ENCODE assay signal across 21 mouse cellular contexts in genomic region chr13:109136405-109136804, GRCm38 (mm10).
DNase-seq lines count a peak whose midpoint lies in the region; ATAC-seq and TF ChIP-seq lines count a peak whose summit lies in the region.
"Had no signal": no experiment of that assay in that cellular context is flagged by ENCODE, and none has a peak within 500 bp of the region (broad histone marks: within the 10 kb centered on the region; RNA-seq: fewer than 3 reads in every experiment).

No protein-coding gene starts in this region.

- no peak overlapping the region for H3K27ac ChIP-seq in forebrain, embryonic 14.5 days (ENCODE audit: low read depth, low read length)
- no peak overlapping the region for H3K27ac ChIP-seq in forebrain, embryonic 10.5 days
- H3K27ac ChIP-seq in layer of hippocampus, adult 2 months: peak overlapping the region; percentile 36; the same call in 1 of the 2 replicates
- H3K27ac ChIP-seq in cerebellum, adult 2 months (ENCODE audit: insufficient read depth, low read length): peak overlapping the region; percentile 43; the same call in 1 of the 2 replicates
- no peak overlapping the region for H3K27ac ChIP-seq in liver, embryonic 11.5 days (ENCODE audit: low read depth, low read length)
- H3K27ac ChIP-seq: heart, embryonic 10.5 days; hindbrain, embryonic 13.5 days; limb, embryonic 12.5 days; liver, embryonic 14.5 days; neural tube, embryonic 13.5 days; stomach, postnatal 0 days had no signal

- ATAC-seq in forebrain, embryonic 14.5 days: peak; percentile 44; the same call in 1 of the 2 replicates
- no peak for ATAC-seq in liver, embryonic 11.5 days (replicated peaks; ENCODE audit: low FRiP score)
- ATAC-seq: activated CD4-positive, CD25-positive, alpha-beta regulatory T cell, adult 4 months; Patski had no signal

- DNase-seq in forebrain, embryonic 14.5 days (ENCODE audit: low spot score): peak; percentile 22
- DNase-seq in forebrain, embryonic 10.5 days (ENCODE audit: extremely low spot score, low spot score): no peak
- DNase-seq in layer of hippocampus, adult 2 months (ENCODE audit: low spot score in 2 of 2): peak; percentile 15 to 33
- no peak for DNase-seq in layer of hippocampus, postnatal 10 days (ENCODE audit: low spot score in 2 of 2)
- DNase-seq in cerebellum, adult 2 months: peak; percentile 45 to 64
- DNase-seq in layer of hippocampus, adult 8-10 months (ENCODE audit: low spot score in 2 of 2): peak; percentile 13 to 23
- DNase-seq in liver, embryonic 11.5 days (ENCODE audit: low spot score): no peak
- no peak for DNase-seq in adrenal gland, postnatal 4 days (ENCODE audit: low spot score in 2 of 2)
- DNase-seq: adrenal gland, postnatal 14 days; heart, postnatal 10 days; kidney, adult 11 months; kidney, postnatal 14 days; right cerebral cortex, postnatal 25 days had no signal

- H3K4me3 ChIP-seq in forebrain, embryonic 14.5 days (ENCODE audit: low read depth, low read length): no peak overlapping the region
- H3K4me3 ChIP-seq in forebrain, embryonic 10.5 days: no peak overlapping the region
- H3K4me3 ChIP-seq in layer of hippocampus, adult 2 months: no peak overlapping the region
- no peak overlapping the region for H3K4me3 ChIP-seq in cerebellum, adult 2 months (replicated peaks; ENCODE audit: insufficient read depth, low read depth, low read length)
- H3K4me3 ChIP-seq in liver, embryonic 11.5 days (ENCODE audit: low read depth, low read length): no peak overlapping the region
- H3K4me3 ChIP-seq: heart, embryonic 10.5 days; hindbrain, embryonic 13.5 days; limb, embryonic 12.5 days; neural tube, embryonic 13.5 days had no signal

- H3K27me3 ChIP-seq in forebrain, embryonic 14.5 days (replicated peaks; ENCODE audit: control insufficient read depth, insufficient read depth, low read length): no peaks in the 10 kb centered on the region
- no peaks in the 10 kb centered on the region for H3K27me3 ChIP-seq in forebrain, embryonic 10.5 days (ENCODE audit: poor library complexity, severe bottlenecking)
- H3K27me3 ChIP-seq in cerebellum, adult 2 months (ENCODE audit: control insufficient read depth, insufficient read depth, low read length): no peaks in the 10 kb centered on the region
- no peaks in the 10 kb centered on the region for H3K27me3 ChIP-seq in liver, embryonic 11.5 days (replicated peaks; ENCODE audit: control insufficient read depth, insufficient read depth, low read length)
- H3K27me3 ChIP-seq: hindbrain, embryonic 13.5 days; limb, embryonic 12.5 days; neural tube, embryonic 13.5 days had no signal

- no peak for TF ChIP-seq POLR2A in cerebellum, adult 2 months (IDR thresholded peaks at IDR 0.05; ENCODE audit: borderline replicate concordance, insufficient read depth, low read length)

- WGBS in forebrain, embryonic 14.5 days: 62% methylated on average over 4 of the region's 4 CpGs
- 75% methylated on average over 4 of the region's 4 CpGs for WGBS in forebrain, embryonic 10.5 days
- WGBS in cerebellum, adult 2 months: 12% methylated on average over 4 of the region's 4 CpGs
- WGBS in liver, embryonic 11.5 days: 63% methylated on average over 4 of the region's 4 CpGs

- H3K4me1 ChIP-seq in forebrain, embryonic 14.5 days (ENCODE audit: control insufficient read depth, insufficient read depth, low read length): no peaks in the 10 kb centered on the region
- no peaks in the 10 kb centered on the region for H3K4me1 ChIP-seq in forebrain, embryonic 10.5 days
- H3K4me1 ChIP-seq in cerebellum, adult 2 months (ENCODE audit: control insufficient read depth, insufficient read depth, low read length): peaks cover 13% of the 10 kb centered on the region
- H3K4me1 ChIP-seq in liver, embryonic 11.5 days (replicated peaks; ENCODE audit: control insufficient read depth, insufficient read depth, low read length): no peaks in the 10 kb centered on the region
- H3K4me1 ChIP-seq: heart, embryonic 10.5 days; hindbrain, embryonic 13.5 days; limb, embryonic 12.5 days; neural tube, embryonic 13.5 days had no signal

- H3K9me3 ChIP-seq in forebrain, embryonic 14.5 days (replicated peaks; ENCODE audit: control insufficient read depth, low read length): no peaks in the 10 kb centered on the region
- no peaks in the 10 kb centered on the region for H3K9me3 ChIP-seq in forebrain, embryonic 10.5 days
- no peaks in the 10 kb centered on the region for H3K9me3 ChIP-seq in liver, embryonic 11.5 days (ENCODE audit: control insufficient read depth, low read length)
- H3K9me3 ChIP-seq: heart, embryonic 10.5 days; hindbrain, embryonic 13.5 days; limb, embryonic 12.5 days; neural tube, embryonic 13.5 days had no signal

- no peak overlapping the region for H3K4me2 ChIP-seq in forebrain, embryonic 14.5 days (ENCODE audit: low read length)
- no peak overlapping the region for H3K4me2 ChIP-seq in liver, embryonic 11.5 days
- H3K4me2 ChIP-seq: hindbrain, embryonic 13.5 days; limb, embryonic 12.5 days; neural tube, embryonic 13.5 days had no signal

- H3K9ac ChIP-seq in forebrain, embryonic 14.5 days (ENCODE audit: low read length): no peak overlapping the region
- no peak overlapping the region for H3K9ac ChIP-seq in liver, embryonic 11.5 days (ENCODE audit: low read depth, low read length)
- H3K9ac ChIP-seq: hindbrain, embryonic 13.5 days; limb, embryonic 12.5 days; liver, embryonic 14.5 days; neural tube, embryonic 13.5 days had no signal

- no peaks in the 10 kb centered on the region for H3K36me3 ChIP-seq in forebrain, embryonic 14.5 days (ENCODE audit: control insufficient read depth, insufficient read depth, low read length)
- no peaks in the 10 kb centered on the region for H3K36me3 ChIP-seq in forebrain, embryonic 10.5 days (replicated peaks)
- H3K36me3 ChIP-seq in liver, embryonic 11.5 days (ENCODE audit: control insufficient read depth, insufficient read depth, low read length): no peaks in the 10 kb centered on the region
- H3K36me3 ChIP-seq: heart, embryonic 10.5 days; hindbrain, embryonic 13.5 days; limb, embryonic 12.5 days; neural tube, embryonic 13.5 days had no signal

- TF ChIP-seq CTCF in layer of hippocampus, adult 2 months (conservative IDR thresholded peaks at IDR 0.05): no peak
- no peak for TF ChIP-seq CTCF in cerebellum, adult 2 months (IDR thresholded peaks at IDR 0.05; ENCODE audit: borderline replicate concordance, insufficient read depth, low read depth, low read length)

Comparison
In these comparisons a context has a peak if more than half of its experiments do, and no peak if none do; other contexts are left out.
1. DNase-seq: peak in forebrain, embryonic 14.5 days (single experiment), layer of hippocampus, adult 2 months (2 of 2), cerebellum, adult 2 months (2 of 2) and layer of hippocampus, adult 8-10 months (2 of 2); none in forebrain, embryonic 10.5 days (single experiment), layer of hippocampus, postnatal 10 days (0 of 2), liver, embryonic 11.5 days (single experiment) and adrenal gland, postnatal 4 days (0 of 2).
2. H3K27ac ChIP-seq: peak in layer of hippocampus, adult 2 months (single experiment) and cerebellum, adult 2 months (single experiment); none in forebrain, embryonic 14.5 days (single experiment), forebrain, embryonic 10.5 days (single experiment) and liver, embryonic 11.5 days (single experiment).